Mouse (Mus musculus): ENCODE data around the gene Dmrt2. TPM values are rescaled to one million over a fixed set of nuclear protein-coding genes. Genes with fewer than 3 reads are reported as not detected.

Gene Dmrt2
- total RNA-seq, 2 experiments from 2014 or later: 2.0 to 2.2 TPM

GRCm38 (mm10) chr19:25674744-25675143, 2.5 kb downstream of the Dmrt2 start:
- no peak for DNase-seq (ENCODE audit: low spot score in 2 of 2)

GRCm38 (mm10) chr19:25675866-25676440, 3.7 kb downstream of the Dmrt2 start:
- no peak for DNase-seq (ENCODE audit: low spot score in 2 of 2)

GRCm38 (mm10) chr19:25698850-25699249, 26.6 kb downstream of the Dmrt2 start:
- DNase-seq (ENCODE audit: low spot score in 2 of 2): no peak

GRCm38 (mm10) chr19:25713382-25713781, 41.2 kb downstream of the Dmrt2 start:
- no peak for DNase-seq (ENCODE audit: low spot score in 2 of 2)

- no peak for DNase-seq (ENCODE audit: low spot score in 2 of 2)
Observed at GRCm38 (mm10) chr19:25714927-25715326, 42.7 kb downstream of the Dmrt2 start.

GRCm38 (mm10) chr19:25722616-25723015, 50.4 kb downstream of the Dmrt2 start:
- no peak for DNase-seq (ENCODE audit: low spot score in 2 of 2)

Other genes starting within 250 kb of the Dmrt2 start
- gene Dmrt1, start 166.8 kb upstream of the Dmrt2 start, total RNA-seq (2021): not detected
- not detected for gene Dmrt3, start 62.1 kb upstream of the Dmrt2 start, total RNA-seq (2021)

Data from adrenal gland, postnatal 4 days (tissue).